ENCODE assay signal across 8 mouse cellular contexts in genomic region chr2:72389942-72390341, GRCm38 (mm10).
DNase-seq lines count a peak whose midpoint lies in the region; ATAC-seq and TF ChIP-seq lines count a peak whose summit lies in the region.

No protein-coding gene starts in this region.

- DNase-seq in MEL-GATA-1-ER (ENCODE audit: extremely low read depth, low read depth): peak; percentile 25
- peak; percentile 88 for DNase-seq in brain, embryonic 14.5 days (ENCODE audit: low read depth)
- peak; percentile 75 for DNase-seq in layer of hippocampus, adult 9-10 months (ENCODE audit: low spot score)
- DNase-seq in lung, postnatal 10 days: peak; percentile 92
- peak; percentile 68 for DNase-seq in right cerebral cortex, postnatal 25 days
- peak; percentile 74 to 83 for DNase-seq in urinary bladder, postnatal 36 days (ENCODE audit: low spot score in 2 of 2)

- peak; percentile 88 for ATAC-seq in erythroid progenitor cell, adult 5-6 weeks (replicated peaks; ENCODE audit: low FRiP score, poor library complexity, severe bottlenecking)
- ATAC-seq in heart, embryonic 15.5 days (replicated peaks; ENCODE audit: insufficient number of reproducible peaks, insufficient read depth, low FRiP score, low read depth): peak; percentile 78; the same call in 1 of the 2 replicates

- H3K4me1 ChIP-seq in heart, embryonic 15.5 days (replicated peaks): peaks cover 25% of the 10 kb centered on the region

- H3K9me3 ChIP-seq in heart, embryonic 15.5 days (replicated peaks): no peaks in the 10 kb centered on the region

- H3K27ac ChIP-seq in heart, embryonic 15.5 days: peak overlapping the region; percentile 79

- 14% methylated on average over 9 of the region's 9 CpGs for WGBS in heart, embryonic 15.5 days

- no peak overlapping the region for H3K4me3 ChIP-seq in heart, embryonic 15.5 days

- H3K36me3 ChIP-seq in heart, embryonic 15.5 days: peaks cover 9% of the 10 kb centered on the region

- peak; percentile 93 for TF ChIP-seq CTCF in brain, embryonic 14.5 days (IDR thresholded peaks at IDR 0.05; ENCODE audit: borderline replicate concordance, extremely low read depth, insufficient read depth, insufficient read length)

- no peaks in the 10 kb centered on the region for H3K27me3 ChIP-seq in heart, embryonic 15.5 days

- H3K4me2 ChIP-seq in heart, embryonic 15.5 days: no peak overlapping the region

- TF ChIP-seq POLR2A in brain, embryonic 14.5 days (IDR thresholded peaks at IDR 0.05; ENCODE audit: borderline replicate concordance, extremely low read depth, insufficient read depth, insufficient read length, poor library complexity, severe bottlenecking): no peak

- H3K9ac ChIP-seq in heart, embryonic 15.5 days: no peak overlapping the region

Comparison
In these comparisons a context has a peak if more than half of its experiments do, and no peak if none do; other contexts are left out.
1. DNase-seq: peak in every context shown above with its lines; median percentile 92 in lung, postnatal 10 days; 88 in brain, embryonic 14.5 days; 78 in urinary bladder, postnatal 36 days; 75 in layer of hippocampus, adult 9-10 months; 68 in right cerebral cortex, postnatal 25 days; 25 in MEL-GATA-1-ER.